Comparison of ENCODE assay signal across 8 mouse cellular contexts in genomic region chr9:43745051-43745792, GRCm38 (mm10). TPM values are rescaled to one million over a fixed set of nuclear protein-coding genes. Genes with fewer than 3 reads are reported as not detected.
DNase-seq lines count a peak whose midpoint lies in the region; ATAC-seq and TF ChIP-seq lines count a peak whose summit lies in the region.

No protein-coding gene starts in this region.

- peak overlapping the region; percentile 83 for H3K4me2 ChIP-seq in forebrain, postnatal 0 days (ENCODE audit: low read depth)
- H3K4me2 ChIP-seq in kidney, postnatal 0 days (ENCODE audit: low read length), result peak overlapping the region; percentile 99

- TF ChIP-seq POLR2A in small intestine, adult 2 months (IDR thresholded peaks at IDR 0.05; ENCODE audit: low read depth, low read length), result no peak

- no peaks in the 10 kb centered on the region for H3K27me3 ChIP-seq in forebrain, postnatal 0 days (ENCODE audit: insufficient read depth, low read length)
- no peaks in the 10 kb centered on the region for H3K27me3 ChIP-seq in kidney, postnatal 0 days (ENCODE audit: insufficient read depth, low read length)
- 0 out of 2 replicates have a peak, but pooled peaks cover 3% of the 10 kb centered on the region for H3K27me3 ChIP-seq in small intestine, adult 2 months (ENCODE audit: control insufficient read depth, insufficient read depth, low read length)

- H3K27ac ChIP-seq in forebrain, postnatal 0 days (ENCODE audit: low read depth, low read length), result peak overlapping the region; percentile 94; the same call in 1 of the 2 replicates
- H3K27ac ChIP-seq in kidney, postnatal 0 days, result no peak overlapping the region
- H3K27ac ChIP-seq in small intestine, adult 2 months (ENCODE audit: insufficient read depth, low read depth, low read length), result no peak overlapping the region

- no peaks in the 10 kb centered on the region for H3K36me3 ChIP-seq in forebrain, postnatal 0 days (ENCODE audit: insufficient read depth)
- no peaks in the 10 kb centered on the region for H3K36me3 ChIP-seq in kidney, postnatal 0 days (ENCODE audit: insufficient read depth, low read length)
- H3K36me3 ChIP-seq in small intestine, adult 2 months (ENCODE audit: control insufficient read depth, insufficient read depth, low read length), result no peaks in the 10 kb centered on the region

- WGBS in forebrain, postnatal 0 days, result 2% methylated on average over 43 of the region's 43 CpGs
- under 1% methylated on average over 43 of the region's 43 CpGs for WGBS in kidney, postnatal 0 days
- under 1% methylated on average over 43 of the region's 43 CpGs for WGBS in small intestine, adult 2 months

- ATAC-seq in forebrain, postnatal 0 days, result no peak
- no peak for ATAC-seq in kidney, postnatal 0 days (replicated peaks; ENCODE audit: low FRiP score, low read depth)

- peak; percentile 43 to 51 for DNase-seq in left cerebral cortex, postnatal 36 days (ENCODE audit: low spot score in 2 of 2)
- no peak for DNase-seq in left cerebral cortex, adult 11 months (ENCODE audit: low spot score)
- DNase-seq in cerebellum, adult 18-20 months, result peak; percentile 64 to 72
- peak; percentile 54 for DNase-seq in forebrain, postnatal 0 days
- DNase-seq in kidney, postnatal 0 days (ENCODE audit: low spot score), result no peak
- DNase-seq in lung, postnatal 25 days (ENCODE audit: low spot score), result peak; percentile 26
- DNase-seq in layer of hippocampus, adult 9-10 months (ENCODE audit: low spot score), result no peak

- peak; percentile 35 for TF ChIP-seq CTCF in forebrain, postnatal 0 days (IDR thresholded peaks at IDR 0.05; ENCODE audit: low read depth)
- peak; percentile 4; the same call in 1 of the 2 replicates for TF ChIP-seq CTCF in kidney, postnatal 0 days (IDR thresholded peaks at IDR 0.05; ENCODE audit: low read depth)
- no peak for TF ChIP-seq CTCF in small intestine, adult 2 months (IDR thresholded peaks at IDR 0.05; ENCODE audit: extremely low read depth, insufficient read length, insufficient replicate concordance, low read depth, low read length)

- intact Hi-C loops in left cerebral cortex, postnatal 36 days (cut with DNase I), result loop anchor here (2.0 kb wide), 1 partner anchor 228 kb away; no protein-coding TSS in a partner anchor

- peak overlapping the region; percentile 97 for H3K4me3 ChIP-seq in forebrain, postnatal 0 days (ENCODE audit: low read depth, low read length)
- peak overlapping the region; percentile 82 for H3K4me3 ChIP-seq in kidney, postnatal 0 days (replicated peaks; ENCODE audit: low read depth, low read length)
- peak overlapping the region; percentile 81 for H3K4me3 ChIP-seq in small intestine, adult 2 months (ENCODE audit: low read depth, low read length)

- peaks cover 21% of the 10 kb centered on the region for H3K4me1 ChIP-seq in forebrain, postnatal 0 days (ENCODE audit: insufficient read depth)
- peaks cover 18% of the 10 kb centered on the region; the same call in 1 of the 2 replicates for H3K4me1 ChIP-seq in kidney, postnatal 0 days (replicated peaks; ENCODE audit: insufficient read depth, low read length)
- peaks cover 19% of the 10 kb centered on the region for H3K4me1 ChIP-seq in small intestine, adult 2 months (ENCODE audit: control insufficient read depth, insufficient read depth, insufficient read length, low read length)

- no peaks in the 10 kb centered on the region for H3K9me3 ChIP-seq in forebrain, postnatal 0 days (ENCODE audit: low read length)
- H3K9me3 ChIP-seq in kidney, postnatal 0 days (replicated peaks; ENCODE audit: low read length), result no peaks in the 10 kb centered on the region

- peak overlapping the region; percentile 88 for H3K9ac ChIP-seq in forebrain, postnatal 0 days
- H3K9ac ChIP-seq in kidney, postnatal 0 days (ENCODE audit: low read depth, low read length), result peak overlapping the region; percentile 81

RNA-seq across cellular contexts. Expression of gene Nectin1, which starts 1.4 kb away (rescaled TPM):
- 100 to 1,000 TPM in 1 of 2 experiments, 10 to 100 TPM in 1; 84.8 to 103 TPM for total RNA-seq in left cerebral cortex, postnatal 36 days (2021)
- total RNA-seq in forebrain, postnatal 0 days (2014; rRNA removed), result 29.5 and 43.7 TPM in 2 replicates
- polyA plus RNA-seq in forebrain, postnatal 0 days (2015; fragmentation: Nextera tagmentation; extraction: Ambion mirVana), result 7.2 and 11.8 TPM in 2 replicates
- 3.7 and 3.9 TPM in 2 replicates for polyA plus RNA-seq in kidney, postnatal 0 days (2015; fragmentation: Nextera tagmentation; extraction: Ambion mirVana)
- polyA plus RNA-seq in small intestine, adult 2 months (2012; rRNA removed), result 8.6 and 15.3 TPM in 2 replicates

Comparison
In these comparisons a context has a peak if more than half of its experiments do, and no peak if none do; other contexts are left out.
1. DNase-seq: peak in left cerebral cortex, postnatal 36 days (2 of 2), cerebellum, adult 18-20 months (2 of 2), forebrain, postnatal 0 days (single experiment) and lung, postnatal 25 days (single experiment); none in left cerebral cortex, adult 11 months (single experiment), kidney, postnatal 0 days (single experiment) and layer of hippocampus, adult 9-10 months (single experiment).
2. Peak in every context shown above with its lines, with median percentiles within 50 percentile points of each other: H3K4me3 ChIP-seq.